In the genomic region with DNA sequence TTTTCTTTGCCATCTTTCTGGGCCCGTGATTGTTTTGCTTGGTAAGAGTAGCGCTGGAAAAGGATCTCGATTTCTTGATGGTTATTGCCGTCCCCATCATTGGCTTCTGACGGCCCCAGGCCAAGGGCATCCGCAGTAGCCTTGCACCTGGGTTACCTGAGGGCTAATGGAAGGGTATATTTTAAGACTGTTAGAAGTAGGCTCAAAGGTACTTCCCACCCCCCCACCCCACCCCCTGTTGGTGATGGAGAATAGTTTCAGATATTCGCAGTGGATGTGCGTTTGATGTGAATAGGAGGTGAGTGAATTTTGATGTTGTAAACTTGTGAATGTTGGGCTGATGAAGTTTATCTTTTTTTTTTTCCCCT, we compare ENCODE assay signal across 8 mouse cellular contexts.
DNase-seq lines count a peak whose midpoint lies in the region; ATAC-seq and TF ChIP-seq lines count a peak whose summit lies in the region.

No protein-coding gene starts in this region.

- H3K27me3 ChIP-seq in hindbrain, embryonic 15.5 days, result 0 out of 2 replicates have a peak, but pooled peaks cover 3% of the 10 kb centered on the region
- no peaks in the 10 kb centered on the region for H3K27me3 ChIP-seq in midbrain, postnatal 0 days (ENCODE audit: insufficient read depth, low read length)

- no peak for ATAC-seq in hindbrain, embryonic 15.5 days (ENCODE audit: low FRiP score, low read depth)
- ATAC-seq in midbrain, postnatal 0 days (ENCODE audit: low FRiP score), result no peak

- H3K36me3 ChIP-seq in hindbrain, embryonic 15.5 days, result no peaks in the 10 kb centered on the region
- no peaks in the 10 kb centered on the region for H3K36me3 ChIP-seq in midbrain, postnatal 0 days (ENCODE audit: insufficient read depth, low read length)

- no peak for TF ChIP-seq POLR2A in bone marrow macrophage, adult 2 months (IDR thresholded peaks at IDR 0.05; ENCODE audit: borderline replicate concordance, low read depth, low read length)

- H3K9me3 ChIP-seq in hindbrain, embryonic 15.5 days, result no peaks in the 10 kb centered on the region
- no peaks in the 10 kb centered on the region for H3K9me3 ChIP-seq in midbrain, postnatal 0 days (ENCODE audit: low read length)

- peak overlapping the region; percentile 89 for H3K9ac ChIP-seq in hindbrain, embryonic 15.5 days
- peak overlapping the region; percentile 89 for H3K9ac ChIP-seq in midbrain, postnatal 0 days (replicated peaks; ENCODE audit: low read length, poor library complexity, severe bottlenecking)

- TF ChIP-seq CTCF in bone marrow macrophage, adult 2 months (IDR thresholded peaks at IDR 0.05; ENCODE audit: low read depth, low read length), result peak; percentile 26; the same call in 1 of the 2 replicates
- no peak; the same call in 1 of the 2 replicates for TF ChIP-seq CTCF in midbrain, postnatal 0 days (IDR thresholded peaks at IDR 0.05)

- peaks cover 20% of the 10 kb centered on the region for H3K4me1 ChIP-seq in bone marrow macrophage, adult 2 months (ENCODE audit: control insufficient read depth, insufficient read depth, low read length)
- H3K4me1 ChIP-seq in hindbrain, embryonic 15.5 days (replicated peaks), result peaks cover 43% of the 10 kb centered on the region
- peaks cover 4% of the 10 kb centered on the region; the same call in 1 of the 2 replicates for H3K4me1 ChIP-seq in midbrain, postnatal 0 days (ENCODE audit: insufficient read depth, low read length)

- 1% methylated on average over 8 of the region's 8 CpGs for WGBS in hindbrain, embryonic 15.5 days
- 1% methylated on average over 8 of the region's 8 CpGs for WGBS in midbrain, postnatal 0 days

- DNase-seq in kidney, postnatal 10 days, result peak; percentile 12
- DNase-seq in kidney, postnatal 25 days, result no peak
- DNase-seq in midbrain, postnatal 0 days (ENCODE audit: low spot score), result no peak
- DNase-seq in gastrocnemius, postnatal 4 days (ENCODE audit: low spot score in 2 of 2), result no peak
- DNase-seq in layer of hippocampus, postnatal 25 days (ENCODE audit: extremely low spot score in 1 of 2, low spot score in 1 of 2), result no peak
- no peak for DNase-seq in embryo, embryonic 11 days

- H3K27ac ChIP-seq in bone marrow macrophage, adult 2 months (ENCODE audit: insufficient read depth, low read depth, low read length), result peak overlapping the region; percentile 99
- H3K27ac ChIP-seq in hindbrain, embryonic 15.5 days (replicated peaks), result peak overlapping the region; percentile 94
- 0 out of 2 replicates have a peak overlapping the region, but pooled peaks have one; percentile 95 for H3K27ac ChIP-seq in midbrain, postnatal 0 days (ENCODE audit: low read depth, low read length)

- H3K4me2 ChIP-seq in hindbrain, embryonic 15.5 days, result peak overlapping the region; percentile 83
- peak overlapping the region; percentile 91 for H3K4me2 ChIP-seq in midbrain, postnatal 0 days (ENCODE audit: low read depth, low read length, poor library complexity, severe bottlenecking)

- H3K4me3 ChIP-seq in bone marrow macrophage, adult 2 months (ENCODE audit: insufficient read depth, low read length), result peak overlapping the region; percentile 86
- H3K4me3 ChIP-seq in hindbrain, embryonic 15.5 days, result peak overlapping the region; percentile 96
- H3K4me3 ChIP-seq in midbrain, postnatal 0 days (ENCODE audit: low read depth, low read length), result peak overlapping the region; percentile 88
